Mouse (Mus musculus) G1E (cell line): ENCODE results near the gene Etd. TPM values are rescaled to one million over a fixed set of nuclear protein-coding genes. Genes with fewer than 3 reads are reported as not detected.
"Not testable (repeated sequence)": the region's sequence is repeated elsewhere in the genome, so short reads cannot be mapped to it uniquely, and the experiment has no call there.

Experiments used
- ATAC-seq: 2 replicates; pipeline ENCODE4 v1.8.0; 2016; ENCODE audit warnings: mild to moderate bottlenecking; ENCODE audit not compliant: insufficient number of reproducible peaks, poor library complexity, low FRiP score, severe bottlenecking; ENCODE audit errors: extremely low read depth
- DNase-seq: peaks from one replicate; pipeline ENCODE4 v3.0.0; 2012; ENCODE audit warnings: low spot score
- H3K27me3 ChIP-seq: 2 replicates; pipeline ENCODE4 v1.6.1; 2012; ENCODE audit warnings: mild to moderate bottlenecking, low read length, inconsistent platforms; ENCODE audit not compliant: insufficient read depth
- H3K36me3 ChIP-seq: replicated peaks from 2 replicates; pipeline ENCODE3; 2012; ENCODE audit warnings: mild to moderate bottlenecking, inconsistent platforms
- H3K4me1 ChIP-seq: 2 replicates; pipeline ENCODE4 v1.6.1; 2012; ENCODE audit warnings: low read depth, low read length, inconsistent platforms, mixed read lengths; ENCODE audit not compliant: insufficient read depth
- H3K4me3 ChIP-seq: 2 replicates; pipeline ENCODE4 v1.5.1; 2012; ENCODE audit warnings: low read depth, mild to moderate bottlenecking, inconsistent platforms, low read length, moderate library complexity, mixed read lengths
- H3K9me3 ChIP-seq: replicated peaks from 2 replicates; pipeline ENCODE4 v1.6.1; 2012; ENCODE audit warnings: inconsistent platforms
- CTCF ChIP-seq: IDR thresholded peaks from 2 replicates; pipeline ENCODE4 v1.5.1; 2012; ENCODE audit warnings: low read depth, low read length, inconsistent platforms, mixed read lengths
- GATA1 ChIP-seq: IDR thresholded peaks from 2 replicates; pipeline ENCODE4 v1.6.1; 2012; ENCODE audit warnings: borderline replicate concordance, low read length, inconsistent platforms, mixed read lengths
- GATA2 ChIP-seq: IDR thresholded peaks from 2 replicates; pipeline ENCODE4 v1.6.1; 2012; ENCODE audit warnings: low read depth, low read length, inconsistent platforms, borderline replicate concordance
- POLR2AphosphoS5 ChIP-seq: IDR thresholded peaks from 2 replicates; pipeline ENCODE4 v1.6.1; 2012; ENCODE audit warnings: low read depth, low read length, inconsistent platforms; ENCODE audit not compliant: insufficient replicate concordance
- TAL1 ChIP-seq: conservative IDR thresholded peaks from 2 replicates; pipeline ENCODE4 v1.6.1; 2012; ENCODE audit warnings: low read depth, low read length, inconsistent platforms, mixed read lengths
- polyA plus RNA-seq: library from polyadenylated mRNA; stranded (reverse); fragments of >175 nt; gene quantifications from 2 replicates; pipeline ENCODE4 v1.2.3, GENCODE M21; 2012
- total RNA-seq, 2 experiments: library from RNA; stranded (forward) in 1 of 2; stranded (reverse) in 1 of 2; fragments of 200-1000 nt in 1 of 2; fragments of >200 nt in 1 of 2; fragmentation: Nextera tagmentation in 1 of 2; gene quantifications; 2 replicates each; pipeline ENCODE4 v1.2.3; 2014 to 2017

Etd gene
- not detected in 2 replicates for total RNA-seq (2014; fragmentation: Nextera tagmentation)
- not detected in 2 replicates for total RNA-seq (2017)
- polyA plus RNA-seq: not detected in 2 replicates

DNA sequence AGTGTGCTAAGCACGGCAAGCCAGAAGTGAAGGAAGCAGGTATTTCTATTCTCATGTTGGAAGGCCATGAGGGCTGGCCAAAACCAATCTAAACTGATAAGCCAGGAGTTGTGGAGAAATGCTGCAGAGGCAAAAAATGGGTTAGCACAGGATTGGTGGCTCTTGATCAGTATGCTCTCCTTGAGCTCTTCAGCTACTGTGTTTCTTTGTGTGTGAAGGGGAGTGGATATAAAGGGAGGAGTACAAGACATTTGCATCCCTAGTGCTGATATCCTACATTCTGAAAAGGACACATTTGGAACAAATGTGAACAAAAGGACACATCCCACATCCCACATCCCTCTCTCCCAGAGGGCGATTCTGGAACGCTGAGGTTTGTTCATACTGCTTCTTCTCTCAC lies at the start of gene Etd:
TSS of gene Etd (plus strand) at position 301 of the 400 bp plus-strand sequence.
- Histone ChIP-seq H3K9me3 (no peaks in the 10 kb centered on the region), H3K4me3 (no peak within 1 kb of the TSS), H3K27me3 (no peaks in the 10 kb centered on the region), H3K4me1 (no peaks in the 10 kb centered on the region), H3K36me3 (no peaks in the 10 kb centered on the region)
- TF ChIP-seq TAL1 (no peak), GATA2 (no peak), CTCF (no peak), GATA1 (no peak), POLR2AphosphoS5 (no peak)
- ATAC-seq (no peak), DNase-seq (no peak)

DNA sequence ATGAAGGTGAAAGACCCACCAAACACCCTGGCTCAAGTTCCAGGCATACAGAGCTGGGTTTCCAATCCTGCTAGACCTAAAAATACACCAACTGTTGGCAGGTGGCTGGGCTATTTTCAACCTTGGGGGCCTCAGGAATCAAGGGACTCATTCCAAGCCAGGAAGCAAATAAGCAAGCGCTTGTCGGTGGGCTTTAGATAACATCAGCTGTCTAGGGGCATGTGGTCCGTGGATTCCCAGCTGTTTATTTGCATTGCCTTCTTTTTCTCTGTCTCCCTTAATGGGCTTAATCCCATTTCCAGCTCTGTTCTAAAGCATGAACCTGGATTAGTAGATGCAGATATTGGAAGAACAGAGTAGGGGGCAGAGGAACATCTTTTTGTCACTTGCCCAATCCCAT lies 48.4 kb upstream of the Etd start:
- no peaks in the 10 kb centered on the region for H3K9me3 ChIP-seq
- no peak for TF ChIP-seq CTCF
- TF ChIP-seq POLR2AphosphoS5: no peak
- no peak for TF ChIP-seq GATA1
- TF ChIP-seq GATA2: no peak
- no peak for TF ChIP-seq TAL1
- H3K4me1 ChIP-seq: no peaks in the 10 kb centered on the region
- H3K4me3 ChIP-seq: no peak overlapping the region
- ATAC-seq (no peak), DNase-seq (no peak)
- no peaks in the 10 kb centered on the region for H3K36me3 ChIP-seq
- H3K27me3 ChIP-seq: peaks cover 2% of the 10 kb centered on the region; the same call in 1 of the 2 replicates

DNA sequence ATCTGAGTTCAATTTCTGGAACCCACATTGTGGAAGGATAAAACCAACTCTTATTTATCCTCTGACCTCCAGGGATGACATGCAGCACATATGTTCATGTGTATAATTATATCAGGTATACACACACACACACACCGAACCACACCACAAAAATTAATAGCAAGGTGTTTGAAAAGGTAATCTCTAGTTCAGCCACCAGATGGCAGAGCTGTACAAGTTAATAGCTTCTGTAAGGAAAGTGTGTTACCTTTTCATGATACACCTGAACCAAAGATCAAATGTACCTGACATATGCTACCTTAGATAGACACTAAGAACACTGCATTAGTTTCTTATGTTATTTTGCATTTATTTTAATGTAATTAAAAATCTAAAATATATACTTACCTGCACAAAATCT lies 1.8 kb upstream of the Etd start:
- TF ChIP-seq POLR2AphosphoS5 (no peak), CTCF (no peak), TAL1 (no peak), GATA2 (no peak), GATA1 (no peak)
- Histone ChIP-seq H3K4me3 (no peak overlapping the region), H3K36me3 (no peaks in the 10 kb centered on the region), H3K27me3 (no peaks in the 10 kb centered on the region), H3K9me3 (no peaks in the 10 kb centered on the region), H3K4me1 (no peaks in the 10 kb centered on the region)
- DNase-seq (no peak), ATAC-seq (no peak)

DNA sequence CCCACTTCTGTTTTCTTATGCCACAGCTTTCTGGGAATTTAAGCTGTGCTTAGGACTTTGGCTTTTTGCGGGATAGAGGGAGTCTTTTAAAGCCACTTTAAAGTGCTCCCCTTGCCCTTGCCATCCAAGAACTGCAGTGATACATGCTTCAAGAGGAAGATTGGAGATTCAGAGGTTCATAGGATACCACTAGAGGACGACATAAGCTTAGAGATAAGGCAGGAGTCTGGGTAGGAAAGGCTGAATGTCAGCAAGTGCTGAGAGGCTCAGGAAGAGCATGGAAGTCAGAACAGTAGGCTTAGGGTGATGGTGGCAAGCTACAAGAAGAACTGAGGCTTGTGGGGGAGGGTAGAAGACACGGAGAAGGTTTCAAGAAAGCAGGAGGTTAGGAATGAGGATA lies 24.9 kb downstream of the Etd start:
- no peak for DNase-seq
- Histone ChIP-seq H3K4me1 (no peaks in the 10 kb centered on the region), H3K36me3 (no peaks in the 10 kb centered on the region), H3K9me3 (no peaks in the 10 kb centered on the region), H3K4me3 (no peak overlapping the region), H3K27me3 (no peaks in the 10 kb centered on the region)
- TF ChIP-seq GATA1 (no peak), GATA2 (no peak), TAL1 (no peak), POLR2AphosphoS5 (no peak), CTCF (no peak)
- ATAC-seq: no peak

DNA sequence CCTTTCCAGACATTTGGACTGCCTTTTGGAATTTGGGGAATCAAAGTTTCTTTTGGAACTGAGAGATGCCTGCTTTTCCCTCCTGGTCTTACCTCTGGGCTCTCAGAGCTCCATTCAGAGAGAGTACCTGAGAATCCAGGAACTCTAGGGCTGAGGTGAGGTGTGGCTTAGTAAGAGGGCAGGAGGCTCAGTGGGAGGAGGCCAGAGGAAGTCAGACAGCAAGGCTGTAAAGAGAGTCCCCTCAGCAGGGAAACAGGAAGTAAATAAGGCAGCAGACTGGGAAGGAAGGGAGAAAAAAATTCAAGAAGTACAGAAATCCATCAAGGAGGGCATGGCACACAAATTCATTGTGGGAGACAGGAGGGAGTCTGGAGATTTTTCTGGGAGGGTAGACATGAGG lies 29.5 kb downstream of the Etd start:
- H3K36me3 ChIP-seq, H3K9me3 ChIP-seq, ATAC-seq, H3K4me1 ChIP-seq, H3K4me3 ChIP-seq, H3K27me3 ChIP-seq, DNase-seq: not testable (repeated sequence)

Other genes with a start within 250 kb of the Etd start
- gene Plac1, start 194.8 kb upstream of the Etd start, total RNA-seq (2014; fragmentation: Nextera tagmentation): not detected in 2 replicates
- gene Plac1, start 194.8 kb upstream of the Etd start, total RNA-seq (2017): not detected in 2 replicates
- gene Plac1, start 194.8 kb upstream of the Etd start, polyA plus RNA-seq: not detected in 2 replicates
- 39.2 and 40.0 TPM in 2 replicates for gene Fam122b, start 165.1 kb upstream of the Etd start, total RNA-seq (2014; fragmentation: Nextera tagmentation)
- gene Fam122b, start 165.1 kb upstream of the Etd start, total RNA-seq (2017): 7.3 TPM in 2 replicates
- 9.4 and 10.1 TPM in 2 replicates for gene Fam122b, start 165.1 kb upstream of the Etd start, polyA plus RNA-seq
- gene Fam122c, start 161.5 kb upstream of the Etd start, total RNA-seq (2014; fragmentation: Nextera tagmentation): not detected in 2 replicates
- gene Fam122c, start 161.5 kb upstream of the Etd start, total RNA-seq (2017): not detected in 2 replicates
- not detected in 2 replicates for gene Fam122c, start 161.5 kb upstream of the Etd start, polyA plus RNA-seq
- 17.1 and 18.3 TPM in 2 replicates for gene Mospd1, start 64.4 kb upstream of the Etd start, total RNA-seq (2014; fragmentation: Nextera tagmentation)
- gene Mospd1, start 64.4 kb upstream of the Etd start, total RNA-seq (2017): 26.1 and 27.4 TPM in 2 replicates
- gene Mospd1, start 64.4 kb upstream of the Etd start, polyA plus RNA-seq: 0.19 and 0.23 TPM in 2 replicates
- gene Rtl8c, start 173.1 kb downstream of the Etd start, total RNA-seq (2014; fragmentation: Nextera tagmentation): not detected in 2 replicates
- gene Rtl8c, start 173.1 kb downstream of the Etd start, total RNA-seq (2017): not detected in 2 replicates
- not detected in 2 replicates for gene Rtl8c, start 173.1 kb downstream of the Etd start, polyA plus RNA-seq
- not detected in 2 replicates for gene Gm14597, start 174.1 kb downstream of the Etd start, total RNA-seq (2014; fragmentation: Nextera tagmentation)
- 0.38 TPM in 1 of 2 replicates, not detected in the other for gene Gm14597, start 174.1 kb downstream of the Etd start, total RNA-seq (2017)
- not detected in 2 replicates for gene Gm14597, start 174.1 kb downstream of the Etd start, polyA plus RNA-seq
- not detected in 2 replicates for gene Rtl8a, start 208.8 kb downstream of the Etd start, total RNA-seq (2014; fragmentation: Nextera tagmentation)
- not detected in 2 replicates for gene Rtl8a, start 208.8 kb downstream of the Etd start, total RNA-seq (2017)
- not detected in 2 replicates for gene Rtl8a, start 208.8 kb downstream of the Etd start, polyA plus RNA-seq
- gene Rtl8b, start 235.5 kb downstream of the Etd start, total RNA-seq (2014; fragmentation: Nextera tagmentation): not detected in 2 replicates
- gene Rtl8b, start 235.5 kb downstream of the Etd start, total RNA-seq (2017): not detected in 2 replicates
- gene Rtl8b, start 235.5 kb downstream of the Etd start, polyA plus RNA-seq: not detected in 2 replicates